Mouse (Mus musculus) stomach, postnatal 0 days (tissue): ENCODE measurements around the gene Idh3a.

Experiments
- CTCF ChIP-seq: IDR thresholded peaks from 2 replicates; pipeline ENCODE4 v1.5.1; 2016; ENCODE audit warnings: antibody characterized with exemption, low read depth, mild to moderate bottlenecking, moderate library complexity
- EP300 ChIP-seq: optimal IDR thresholded peaks from 2 replicates; pipeline ENCODE3; 2016; ENCODE audit warnings: antibody characterized with exemption

DNA sequence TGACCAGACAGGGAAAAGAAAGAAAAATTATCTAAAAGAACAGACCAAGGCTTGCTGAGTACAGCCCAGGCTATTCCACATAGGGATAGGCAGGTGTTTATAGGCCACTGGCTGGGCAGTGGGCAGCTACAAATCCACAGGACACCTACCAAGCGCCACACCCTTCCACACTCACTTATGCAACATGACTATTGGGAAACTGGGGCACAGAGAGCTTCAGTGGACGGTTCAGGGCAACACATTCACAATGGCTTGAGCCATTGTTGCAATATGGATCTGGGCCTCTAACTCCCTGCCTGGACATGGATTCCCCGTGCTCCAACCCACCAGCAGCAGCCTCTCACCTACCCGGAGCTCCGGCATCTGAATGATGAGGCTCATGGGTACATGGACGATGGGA lies 36.7 kb upstream of the Idh3a start:
- TF ChIP-seq EP300 (no peak), CTCF (no peak)
